Mouse (Mus musculus): ENCODE measurements around the gene Skap1.
A peak's percentile ranks its signal among the peaks of the same experiment; 100 is the strongest.

Skap1 gene

DNA sequence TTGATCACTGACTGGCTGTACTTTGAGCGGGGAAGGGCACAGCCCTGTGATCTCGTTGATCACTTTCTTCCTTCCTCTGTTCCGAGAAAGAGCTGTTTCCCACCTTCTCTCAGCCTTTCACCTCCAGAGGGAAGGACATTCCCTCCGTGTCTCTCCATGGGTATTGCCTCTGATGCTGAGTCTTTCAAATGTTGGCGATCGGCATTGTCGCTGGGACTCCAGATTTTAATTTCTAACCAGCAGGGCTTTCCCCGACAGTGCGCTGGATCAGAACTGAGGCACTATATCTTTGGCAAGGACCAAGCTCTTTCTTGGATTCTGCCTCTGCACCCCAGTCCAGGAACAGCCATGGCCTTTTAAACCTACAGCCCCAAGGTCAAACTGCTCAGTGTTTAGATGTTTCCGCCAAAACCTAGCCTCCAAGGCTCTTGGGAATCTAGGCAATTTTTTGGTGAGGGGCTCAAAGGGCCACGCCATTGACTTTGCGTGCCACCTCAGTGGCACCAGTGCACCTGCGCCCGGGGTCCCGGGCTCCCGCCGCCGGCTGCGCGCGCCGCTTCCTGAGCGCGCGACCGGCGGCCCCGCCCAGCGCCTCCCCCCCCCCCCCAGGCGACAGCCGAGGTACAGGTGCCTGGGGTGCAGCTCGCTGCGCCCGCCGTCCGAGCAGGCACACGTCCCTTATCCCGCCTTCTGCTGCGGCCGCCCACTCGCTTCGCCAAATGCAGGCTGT is at the start of gene Skap1:
Skap1 (plus strand) TSS at position 608 of the 730 bp plus-strand sequence.
- DNase-seq (ENCODE audit: low spot score) = no peak

DNA sequence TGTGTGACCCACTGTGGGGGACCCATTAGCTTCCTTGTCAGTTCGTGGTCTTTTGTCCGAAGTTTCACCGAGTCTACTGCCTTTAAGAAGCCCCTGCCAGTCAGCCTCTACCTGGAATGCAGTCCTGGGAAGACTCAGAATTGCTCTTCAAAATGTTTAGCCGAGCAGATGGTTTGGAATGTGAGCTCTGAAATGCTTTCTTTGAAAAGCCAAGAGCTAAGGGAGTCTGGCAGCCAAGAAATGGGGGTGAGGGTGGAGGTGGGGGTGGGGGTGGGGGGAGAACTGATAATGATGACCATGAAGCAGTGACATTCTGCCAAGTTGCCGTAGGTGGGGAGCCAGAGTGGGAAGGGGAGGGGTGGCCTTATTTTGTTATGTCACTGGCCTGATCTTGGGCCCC is 43.3 kb upstream of the Skap1 start:
- no peak for DNase-seq (ENCODE audit: low spot score)

GRCm38 (mm10) chr11:96421517-96422265 is 42.7 kb upstream of the Skap1 start:
- DNase-seq (ENCODE audit: low spot score) = no peak

GRCm38 (mm10) chr11:96425193-96425592 is 39.2 kb upstream of the Skap1 start:
- DNase-seq (ENCODE audit: low spot score) = no peak

GRCm38 (mm10) chr11:96426191-96426590 is 38.2 kb upstream of the Skap1 start:
- DNase-seq (ENCODE audit: low spot score) = no peak

- DNase-seq (ENCODE audit: low spot score) = peak; percentile 37
These were observed 37.6 kb upstream of the Skap1 start for GRCm38 (mm10) chr11:96426805-96427204.

GRCm38 (mm10) chr11:96429062-96429461 is 35.3 kb upstream of the Skap1 start:
- no peak for DNase-seq (ENCODE audit: low spot score)

- no peak for DNase-seq (ENCODE audit: low spot score)
These were observed 34.5 kb upstream of the Skap1 start for GRCm38 (mm10) chr11:96429891-96430290.

DNA sequence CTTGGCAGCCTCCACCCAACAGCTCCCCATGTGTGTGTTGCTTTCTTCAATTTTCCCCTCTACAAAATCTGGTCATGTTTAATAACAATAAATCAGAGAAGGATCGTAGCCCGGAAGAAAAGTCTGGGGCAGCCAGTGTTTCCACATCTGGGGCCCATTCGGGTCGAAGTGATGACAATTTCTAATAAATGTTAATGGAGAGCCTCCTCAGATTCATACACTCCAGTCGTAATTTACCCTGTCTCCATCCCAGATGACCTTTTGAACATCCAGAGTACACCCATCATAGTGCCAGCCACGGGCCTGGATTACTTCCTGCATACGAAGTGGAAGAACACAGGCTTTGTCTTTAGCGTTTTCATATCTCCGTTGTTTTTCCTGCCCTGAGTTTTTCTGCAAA is 32.5 kb upstream of the Skap1 start:
- DNase-seq (ENCODE audit: low spot score) = no peak

DNA sequence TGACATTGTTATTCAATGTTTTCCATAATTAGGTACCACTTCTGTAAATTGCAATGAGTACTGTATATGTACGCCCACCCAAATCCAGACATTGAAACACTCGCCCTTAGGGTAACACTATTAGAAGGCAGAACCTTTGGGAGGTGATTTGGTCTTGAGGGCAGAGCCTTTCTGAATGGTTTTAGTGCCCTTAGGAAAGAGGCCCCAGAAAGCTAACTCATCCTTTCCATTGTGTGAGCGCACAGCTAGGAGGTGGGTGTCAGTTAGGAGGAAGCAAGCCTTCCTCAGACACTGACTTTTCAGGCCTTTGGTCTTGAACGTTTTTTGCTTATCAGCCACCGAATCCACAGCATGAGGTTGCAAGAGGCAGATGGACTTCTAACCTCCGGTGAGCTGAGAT is 29.5 kb upstream of the Skap1 start:
- no peak for DNase-seq (ENCODE audit: low spot score)

- no peak for DNase-seq (ENCODE audit: low spot score)
These were observed 27.9 kb upstream of the Skap1 start for GRCm38 (mm10) chr11:96436525-96436924.

GRCm38 (mm10) chr11:96438787-96439186 is 25.6 kb upstream of the Skap1 start:
- peak; percentile 72 for DNase-seq (ENCODE audit: low spot score)

DNA sequence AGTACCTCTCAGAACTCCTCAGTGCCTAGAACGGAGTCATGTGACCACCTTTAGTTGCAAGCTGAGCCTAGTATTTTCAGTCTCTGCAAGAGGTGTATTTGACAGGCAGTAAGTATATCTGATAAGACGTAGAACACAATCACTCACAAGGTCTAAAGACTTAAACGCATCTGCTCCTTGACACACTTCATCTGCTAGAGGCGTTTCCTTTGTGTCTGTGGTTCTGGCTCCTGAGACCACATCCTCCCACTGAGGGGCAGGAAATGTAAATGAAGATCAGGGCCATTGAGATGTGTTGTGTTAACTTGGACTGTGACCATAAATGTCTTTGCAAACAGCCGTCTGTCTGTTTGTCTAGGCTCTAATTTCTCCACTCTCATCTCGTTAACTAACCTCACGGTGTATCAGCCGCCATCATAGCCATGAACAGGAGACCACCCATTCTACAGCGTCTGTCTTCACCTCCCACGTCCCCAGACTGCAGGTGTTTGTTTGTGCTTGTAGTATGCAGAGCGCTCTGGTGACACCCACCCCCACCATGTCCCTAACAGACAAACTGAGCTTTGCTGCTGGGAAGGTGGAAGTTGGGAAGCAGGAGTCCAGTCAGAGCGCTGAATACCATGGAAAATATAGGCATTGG is 22.7 kb upstream of the Skap1 start:
- DNase-seq (ENCODE audit: low spot score) = peak; percentile 16

DNA sequence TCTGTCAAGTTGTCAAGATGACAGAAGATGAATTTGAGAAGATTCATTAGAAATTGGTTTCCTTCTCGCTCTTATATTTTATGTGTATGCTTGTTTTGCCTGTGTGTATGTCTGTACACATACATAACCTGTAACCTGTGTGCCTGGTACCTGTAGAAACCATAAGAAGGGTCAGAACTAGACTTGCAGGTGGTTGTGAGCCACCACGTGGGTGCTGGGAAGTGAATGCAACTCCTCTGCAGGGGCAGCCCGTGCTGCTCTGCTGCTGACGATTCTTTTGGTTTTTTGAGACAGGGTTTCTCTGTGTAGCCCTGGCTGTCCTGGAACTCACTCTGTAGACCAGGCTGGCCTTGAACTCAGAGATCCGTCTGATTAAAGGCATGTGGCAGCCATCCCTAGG is 21.9 kb upstream of the Skap1 start:
- DNase-seq (ENCODE audit: low spot score) = no peak

- DNase-seq (ENCODE audit: low spot score) = no peak
These were observed 16.5 kb upstream of the Skap1 start for GRCm38 (mm10) chr11:96447931-96448330.

DNA sequence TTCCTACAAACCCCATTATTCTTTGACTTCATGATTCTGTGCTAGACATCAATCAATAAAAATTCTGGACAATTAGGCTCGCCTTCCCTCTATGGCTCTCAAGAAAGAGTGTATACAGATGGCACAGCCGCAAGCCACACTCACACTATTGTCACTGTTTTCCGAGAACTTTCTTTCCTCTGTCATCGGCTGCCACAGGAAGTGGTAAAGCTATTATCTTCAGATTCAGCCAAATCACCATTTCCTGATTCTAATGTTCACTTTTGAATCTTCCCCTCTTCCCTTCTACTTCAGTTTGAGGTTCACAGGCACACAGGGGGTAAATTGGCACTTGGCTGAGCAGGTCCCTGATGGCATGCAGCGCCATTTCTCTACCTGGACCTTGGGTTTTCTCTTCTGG is 9.3 kb upstream of the Skap1 start:
- no peak for DNase-seq (ENCODE audit: low spot score)

DNA sequence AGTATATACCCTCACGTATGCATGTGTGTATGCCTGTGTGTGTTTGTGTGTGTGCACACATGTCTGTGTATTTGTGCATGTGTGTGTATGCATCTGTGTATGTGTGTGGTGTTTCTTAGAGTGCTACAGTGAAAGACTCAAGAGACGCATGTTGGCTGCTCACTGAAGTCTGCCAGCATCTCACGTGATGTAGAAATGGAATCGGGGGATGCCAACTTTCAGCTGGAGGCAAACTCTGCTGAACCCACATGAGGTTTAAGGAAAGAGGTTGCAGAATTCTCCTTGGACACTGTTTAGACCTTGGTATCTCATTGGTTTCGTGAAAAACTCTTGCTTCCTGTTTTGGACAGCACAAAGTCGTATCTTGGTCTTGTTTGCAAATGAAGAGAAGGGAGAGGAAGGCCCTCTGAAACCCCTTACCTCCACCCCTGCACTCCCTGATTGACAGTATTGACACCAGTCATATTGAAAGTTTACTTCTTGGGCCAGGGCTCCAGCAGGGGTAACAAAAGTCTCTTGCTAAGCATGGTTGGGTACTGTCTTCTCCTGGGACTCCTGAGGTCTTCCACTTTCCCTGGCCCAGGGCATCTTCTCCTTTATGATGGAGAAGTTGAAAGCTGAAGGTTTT is 8.6 kb upstream of the Skap1 start:
- DNase-seq (ENCODE audit: low spot score) = no peak

DNA sequence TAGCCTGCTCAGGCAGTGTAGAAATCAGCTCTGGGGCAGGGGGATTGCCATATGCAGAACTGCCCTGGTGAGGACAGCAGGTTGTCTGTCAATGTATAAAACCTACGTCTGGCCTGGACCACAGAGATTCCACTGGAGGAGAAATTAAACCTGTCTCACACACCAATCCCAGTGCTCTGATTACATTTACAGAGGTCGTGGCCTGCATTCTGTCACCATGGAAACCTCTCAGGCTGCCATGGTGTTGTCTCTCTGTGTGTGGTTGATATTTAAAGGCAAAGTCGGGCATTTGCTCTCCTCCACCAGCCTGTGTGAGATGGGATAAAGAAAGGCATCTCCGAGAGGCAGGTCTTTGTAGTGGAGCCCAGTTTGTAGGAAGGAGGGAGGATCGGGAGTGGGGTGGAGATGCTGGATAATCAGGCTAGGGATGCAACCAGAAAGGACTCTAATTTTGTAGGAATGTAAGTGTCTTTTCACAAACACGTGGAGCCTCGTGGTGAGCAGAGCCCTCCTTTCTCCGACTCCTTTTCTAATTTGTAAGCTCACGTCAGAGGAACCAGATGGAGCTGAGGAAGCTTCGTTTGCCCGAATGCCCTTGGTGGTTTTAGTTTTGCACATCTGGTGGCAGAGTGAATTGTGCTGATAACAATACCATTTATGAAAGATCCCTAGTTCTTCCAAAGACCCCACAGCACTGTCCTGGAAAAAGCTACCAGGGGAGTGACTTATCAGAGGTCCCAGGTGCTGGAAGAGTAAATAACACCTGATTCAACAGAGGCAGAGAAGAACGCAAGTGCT is 7.7 kb upstream of the Skap1 start:
- DNase-seq (ENCODE audit: low spot score) = no peak

DNA sequence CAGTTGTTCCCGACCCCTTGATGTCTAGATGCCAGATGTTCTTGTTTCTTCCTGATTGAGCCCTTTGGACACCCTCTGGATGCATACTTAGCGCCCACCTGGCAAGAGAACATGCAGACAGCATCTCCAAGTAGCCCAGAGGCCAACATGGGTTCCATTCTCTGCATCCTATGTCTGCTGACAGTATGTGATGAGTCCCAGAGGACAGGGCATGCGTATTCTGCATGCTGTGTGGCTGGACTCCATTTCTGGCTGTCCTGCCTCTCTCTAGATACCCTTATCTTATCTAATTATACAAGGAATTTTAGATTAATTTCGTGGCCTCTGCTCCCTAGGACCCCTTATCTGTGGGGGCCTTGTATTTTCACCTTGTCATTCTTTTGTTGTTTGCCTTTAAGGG is 2.6 kb upstream of the Skap1 start:
- DNase-seq (ENCODE audit: low spot score) = no peak

DNA sequence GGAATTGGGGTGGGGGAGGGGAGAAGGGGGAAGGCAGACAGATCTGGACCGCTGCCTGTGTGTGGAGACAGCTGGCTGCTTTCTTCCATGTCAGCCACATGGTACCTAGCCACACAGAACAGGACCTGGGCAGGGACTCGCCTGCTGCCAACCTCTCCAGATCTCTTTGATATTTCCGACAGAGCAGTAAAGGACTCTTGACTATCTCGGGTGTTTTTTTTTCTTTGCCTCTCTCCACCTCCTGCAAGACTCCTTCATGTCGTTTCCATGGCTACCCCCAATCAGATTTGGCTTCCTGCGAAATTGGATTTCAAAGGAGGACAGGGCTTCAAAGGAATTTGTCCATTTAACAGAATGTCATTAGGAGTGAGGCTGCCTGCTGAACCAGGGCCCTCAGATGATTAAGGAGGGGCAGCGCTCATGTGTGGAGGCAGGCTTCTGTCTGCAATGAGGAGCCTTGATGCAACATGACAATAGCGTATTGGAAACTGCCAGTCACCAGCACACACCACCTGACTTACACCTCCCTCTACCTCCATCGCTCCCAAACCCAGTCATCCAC is 2.1 kb upstream of the Skap1 start:
- DNase-seq (ENCODE audit: low spot score) = no peak

DNA sequence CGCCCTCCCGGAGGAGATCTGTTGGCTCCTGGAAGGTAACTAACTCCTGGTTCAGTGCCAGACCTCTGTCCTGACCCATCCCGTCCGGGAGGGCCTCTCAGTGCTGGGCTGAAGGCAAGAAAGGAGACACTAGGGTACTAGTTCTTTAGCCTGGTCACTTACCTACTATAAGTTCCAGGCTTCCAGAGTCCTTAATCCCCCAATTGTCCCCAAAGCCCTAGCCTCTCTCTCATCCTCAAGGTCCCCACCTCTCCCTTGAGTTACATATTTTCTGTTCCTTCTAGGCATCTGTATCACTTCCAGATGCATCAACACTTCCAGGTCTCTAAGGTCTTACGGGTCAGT is 295 bp downstream of the Skap1 start:
- no peak for DNase-seq (ENCODE audit: low spot score)
